Mouse (Mus musculus) heart, postnatal 36 days (tissue): ENCODE measurements around the gene Xrn2. TPM values are rescaled to one million over a fixed set of nuclear protein-coding genes. Genes with fewer than 3 reads are reported as not detected.

Source experiments
- total RNA-seq, 2 experiments: library from RNA; stranded (reverse); gene quantifications; 2 replicates each; pipeline ENCODE4 v1.2.3; 2021

Xrn2 gene
- total RNA-seq, 2 experiments from 2014 or later, result 29.3 to 32.3 TPM

Other genes starting within 250 kb of the Xrn2 start
- 100 to 1,000 TPM in 1 of 2 experiments, 10 to 100 TPM in 1; 94.1 to 107 TPM for gene Kiz, start 157.1 kb upstream of the Xrn2 start, total RNA-seq
- not detected for gene Nkx2-4, start 72.4 kb downstream of the Xrn2 start, total RNA-seq
- not detected for gene Nkx2-2, start 181.2 kb downstream of the Xrn2 start, total RNA-seq